Mouse (Mus musculus) stomach, postnatal 0 days (tissue): Measurements from ENCODE around the gene Atcay. TPM values are rescaled to one million over a fixed set of nuclear protein-coding genes. Genes with fewer than 3 reads are reported as not detected.

Source experiments
- ATAC-seq: fragments of 200-750 bp; cut with Nextera tagmentation; 2 replicates; pipeline ENCODE4 v1.8.0; 2017; ENCODE audit not compliant: low FRiP score, low TSS enrichment
- DNase-seq: peaks from one replicate; pipeline ENCODE4 v3.0.0-alpha.2; 2016; ENCODE audit warnings: low spot score
- H3K27ac ChIP-seq: fragments of 300-500 bp; sonication (generic); replicated peaks from 2 replicates; pipeline ENCODE4 v1.5.1; 2014; ENCODE audit warnings: mild to moderate bottlenecking, control low read depth
- H3K27me3 ChIP-seq: fragments of 300-500 bp; sonication (generic); 2 replicates; pipeline ENCODE4 v1.6.1; 2014; ENCODE audit warnings: low read length; ENCODE audit not compliant: control insufficient read depth, insufficient read depth
- H3K36me3 ChIP-seq: fragments of 300-500 bp; sonication (generic); 2 replicates; pipeline ENCODE4 v1.6.1; 2014; ENCODE audit warnings: low read length, mixed read lengths; ENCODE audit not compliant: control insufficient read depth, insufficient read depth
- H3K4me1 ChIP-seq: fragments of 300-500 bp; sonication (generic); replicated peaks from 2 replicates; pipeline ENCODE4 v1.6.1; 2014; ENCODE audit warnings: antibody characterized with exemption; ENCODE audit not compliant: control insufficient read depth, insufficient read depth
- H3K4me2 ChIP-seq: fragments of 300-500 bp; sonication (generic); replicated peaks from 2 replicates; pipeline ENCODE4 v1.6.1; 2014; ENCODE audit warnings: low read depth, mild to moderate bottlenecking, control low read depth, moderate library complexity
- H3K4me3 ChIP-seq: fragments of 300-500 bp; sonication (generic); 2 replicates; pipeline ENCODE4 v1.5.1; 2014; ENCODE audit warnings: low read depth, low read length, control low read depth
- H3K9ac ChIP-seq: fragments of 300-500 bp; sonication (generic); 2 replicates; pipeline ENCODE4 v1.6.1; 2014; ENCODE audit warnings: mild to moderate bottlenecking, low read length, control low read depth, mixed read lengths
- H3K9me3 ChIP-seq: fragments of 300-500 bp; sonication (generic); 2 replicates; pipeline ENCODE4 v1.6.1; 2016; ENCODE audit warnings: low read length; ENCODE audit not compliant: control insufficient read depth
- CTCF ChIP-seq: IDR thresholded peaks from 2 replicates; pipeline ENCODE4 v1.5.1; 2016; ENCODE audit warnings: antibody characterized with exemption, low read depth, mild to moderate bottlenecking, moderate library complexity
- EP300 ChIP-seq: optimal IDR thresholded peaks from 2 replicates; pipeline ENCODE3; 2016; ENCODE audit warnings: antibody characterized with exemption
- WGBS: fragments of 180-500 bp; shearing (Covaris S2); extraction: QIAGEN DNeasy Blood & Tissue Kit; methylation state at CpG from one replicate; pipeline ENCODE4 v1.1.7; 2014; 5-methylcytosine and 5-hydroxymethylcytosine counted together
- polyA plus RNA-seq: library from polyadenylated mRNA; unstranded; fragments of >200 nt; fragmentation: Nextera tagmentation; extraction: Ambion mirVana; gene quantifications from 2 replicates; pipeline ENCODE4 v1.2.1, GENCODE M21; 2015

Atcay gene
- polyA plus RNA-seq, 1 experiment from 2014 or later = 0.91 TPM

GRCm38 (mm10) chr10:81195300-81195699, 35.3 kb downstream of the Atcay start:
- H3K36me3 ChIP-seq = no peaks in the 10 kb centered on the region
- H3K27ac ChIP-seq = peak overlapping the region; percentile 93
- DNase-seq = no peak
- TF ChIP-seq EP300 = no peak
- TF ChIP-seq CTCF = no peak
- no peaks in the 10 kb centered on the region for H3K9me3 ChIP-seq
- H3K4me2 ChIP-seq = peak overlapping the region; percentile 46
- peak overlapping the region; percentile 24 for H3K4me3 ChIP-seq
- H3K4me1 ChIP-seq = peaks cover 2% of the 10 kb centered on the region; the same call in 1 of the 2 replicates
- ATAC-seq = peak; percentile 13; the same call in 1 of the 2 replicates
- H3K9ac ChIP-seq = peak overlapping the region; percentile 61
- 65% methylated on average over 4 of the region's 4 CpGs for WGBS
- H3K27me3 ChIP-seq = no peaks in the 10 kb centered on the region

GRCm38 (mm10) chr10:81193991-81194774, 36.5 kb downstream of the Atcay start:
- 12% methylated on average over 37 of the region's 37 CpGs for WGBS
- Histone ChIP-seq H3K9me3 (no peaks in the 10 kb centered on the region), H3K4me3 (peak overlapping the region; percentile 24), H3K9ac (peak overlapping the region; percentile 61), H3K4me2 (peak overlapping the region; percentile 46), H3K27me3 (no peaks in the 10 kb centered on the region), H3K36me3 (peaks cover 4% of the 10 kb centered on the region; the same call in 1 of the 2 replicates), H3K27ac (peak overlapping the region; percentile 93), H3K4me1 (peaks cover 2% of the 10 kb centered on the region; the same call in 1 of the 2 replicates)
- TF ChIP-seq CTCF (no peak), EP300 (no peak)
- ATAC-seq (peak; percentile 37; the same call in 1 of the 2 replicates), DNase-seq (peak; percentile 69)

GRCm38 (mm10) chr10:81192968-81193501, 37.6 kb downstream of the Atcay start:
- H3K4me2 ChIP-seq = peak overlapping the region; percentile 87
- H3K9me3 ChIP-seq = no peaks in the 10 kb centered on the region
- TF ChIP-seq EP300 (no peak), CTCF (no peak)
- DNase-seq = peak; percentile 48
- H3K4me3 ChIP-seq = peak overlapping the region; percentile 51
- peak overlapping the region; percentile 95 for H3K27ac ChIP-seq
- H3K4me1 ChIP-seq = peaks cover 2% of the 10 kb centered on the region; the same call in 1 of the 2 replicates
- H3K36me3 ChIP-seq = peaks cover 4% of the 10 kb centered on the region; the same call in 1 of the 2 replicates
- H3K9ac ChIP-seq = peak overlapping the region; percentile 74
- WGBS = 5% methylated on average over 19 of the region's 19 CpGs
- H3K27me3 ChIP-seq = no peaks in the 10 kb centered on the region
- peak; percentile 11 for ATAC-seq

GRCm38 (mm10) chr10:81192270-81192967, 38.2 kb downstream of the Atcay start:
- no peak for TF ChIP-seq EP300
- TF ChIP-seq CTCF = no peak; the same call in 1 of the 2 replicates
- WGBS = 2% methylated on average over 87 of the region's 93 CpGs
- peak overlapping the region; percentile 95 for H3K27ac ChIP-seq
- H3K4me1 ChIP-seq = peaks cover 2% of the 10 kb centered on the region; the same call in 1 of the 2 replicates
- H3K36me3 ChIP-seq = peaks cover 4% of the 10 kb centered on the region; the same call in 1 of the 2 replicates
- no peaks in the 10 kb centered on the region for H3K27me3 ChIP-seq
- peak overlapping the region; percentile 51 for H3K4me3 ChIP-seq
- H3K9me3 ChIP-seq = no peaks in the 10 kb centered on the region
- peak overlapping the region; percentile 87 for H3K4me2 ChIP-seq
- peak overlapping the region; percentile 74 for H3K9ac ChIP-seq
- DNase-seq (peak; percentile 83), ATAC-seq (peak; percentile 77)

GRCm38 (mm10) chr10:81191342-81191982, 39.2 kb downstream of the Atcay start:
- H3K36me3 ChIP-seq = peaks cover 4% of the 10 kb centered on the region; the same call in 1 of the 2 replicates
- WGBS = 79% methylated on average over 18 of the region's 18 CpGs
- H3K27ac ChIP-seq = peak overlapping the region; percentile 95; the same call in 1 of the 2 replicates
- TF ChIP-seq EP300 (no peak), CTCF (no peak)
- DNase-seq = no peak
- no peaks in the 10 kb centered on the region for H3K27me3 ChIP-seq
- peaks cover 2% of the 10 kb centered on the region; the same call in 1 of the 2 replicates for H3K4me1 ChIP-seq
- H3K4me2 ChIP-seq = no peak overlapping the region
- no peak overlapping the region for H3K4me3 ChIP-seq
- no peak for ATAC-seq
- H3K9ac ChIP-seq = no peak overlapping the region
- H3K9me3 ChIP-seq = no peaks in the 10 kb centered on the region
